Mouse (Mus musculus) CD4-positive helper T cell, adult 2 months (primary cell): ENCODE measurements around the gene Cope.

Source experiments
- DNase-seq: peaks from one replicate; pipeline ENCODE4 v3.0.0-alpha.2; 2012; ENCODE audit warnings: low read depth, missing footprints, low spot score

The Cope gene

GRCm38 (mm10) chr8:70347443-70347842 is 45.1 kb downstream of the Cope start:
- no peak for DNase-seq

DNA sequence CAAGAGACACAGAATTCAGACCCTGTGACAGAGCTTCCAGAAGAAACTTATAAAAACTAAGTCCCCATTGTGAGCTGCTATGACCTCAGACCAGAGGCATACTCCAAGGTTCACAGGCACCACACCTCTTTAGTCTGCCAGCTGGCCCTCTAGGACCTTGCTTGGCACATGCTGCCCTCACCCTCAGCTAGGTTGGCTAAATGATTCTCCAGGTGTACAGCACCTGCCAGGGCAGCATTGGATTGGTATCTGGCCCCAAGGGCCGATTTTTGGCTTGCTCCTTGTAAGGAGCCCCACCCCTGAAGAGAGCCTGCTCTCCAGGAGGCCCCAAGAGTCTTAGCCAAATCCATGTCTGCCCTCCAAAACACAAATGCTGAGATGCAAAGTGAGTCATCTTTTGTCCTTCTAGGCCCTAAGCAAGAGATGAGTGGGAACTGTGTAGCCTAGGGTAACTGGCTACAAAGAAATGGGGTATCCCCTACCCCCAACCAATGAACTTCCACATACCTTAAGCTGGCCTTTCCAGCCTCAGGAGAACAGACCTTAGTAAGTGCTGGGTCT is 45.6 kb downstream of the Cope start:
- no peak for DNase-seq

- peak; percentile 31 for DNase-seq
Observed at GRCm38 (mm10) chr8:70351035-70351999, 49.0 kb downstream of the Cope start.

DNA sequence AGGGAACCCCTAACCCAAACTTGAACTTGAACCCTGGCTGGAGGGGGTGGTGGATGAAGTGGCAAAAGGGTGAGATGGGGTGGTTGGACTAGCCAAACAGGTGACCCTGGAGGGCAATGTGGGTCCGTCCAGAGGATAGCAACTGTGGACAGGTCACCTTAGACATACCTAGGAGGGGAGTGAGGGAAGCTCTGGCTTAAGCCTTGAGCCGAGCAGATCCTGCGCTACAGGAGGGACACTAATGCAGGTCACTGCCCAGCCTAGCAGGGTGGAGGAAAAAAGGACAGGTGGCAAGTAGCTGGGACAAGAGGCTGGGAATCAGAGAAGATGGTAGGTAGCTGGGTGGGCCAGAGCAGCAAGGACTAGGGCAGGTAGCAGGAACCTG is 49.7 kb downstream of the Cope start:
- no peak for DNase-seq

- DNase-seq, result peak; percentile 68
Observed at GRCm38 (mm10) chr8:70352657-70353151, 50.4 kb downstream of the Cope start.

DNA sequence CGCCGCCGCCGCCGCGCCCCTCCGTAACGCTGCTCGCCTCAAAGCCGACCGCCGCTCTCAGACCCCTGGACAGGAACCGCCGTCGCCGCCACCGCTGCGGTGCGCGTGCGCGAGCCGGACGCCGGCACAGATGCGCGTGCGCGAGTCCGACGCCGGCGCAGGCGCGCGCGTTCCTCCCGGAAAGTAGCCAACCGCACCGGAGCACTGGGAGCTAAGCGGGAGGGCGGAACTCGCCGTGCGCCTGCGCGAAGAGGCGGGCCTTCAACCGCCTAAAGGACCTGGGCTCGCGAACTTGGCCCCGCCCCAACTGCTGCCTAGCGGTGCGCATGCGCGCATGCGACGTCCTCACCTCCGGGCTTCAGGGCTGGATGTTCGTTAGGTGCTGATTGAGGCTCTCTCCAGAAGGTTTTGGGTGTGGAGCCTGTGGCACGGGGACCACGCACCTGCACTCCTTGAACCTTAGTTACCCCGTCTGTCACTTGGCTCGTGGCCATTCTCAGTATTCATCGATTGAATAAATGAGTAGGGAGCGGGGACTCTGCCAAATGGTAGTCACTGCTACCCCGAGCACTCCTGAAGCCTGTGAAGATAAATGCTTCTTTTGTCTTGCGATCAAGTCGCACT is 51.0 kb downstream of the Cope start, which contains the start of gene Upf1:
Gene Upf1, minus strand, starts transcription at position 85 of the 624 bp plus-strand sequence.
- peak; percentile 99 for DNase-seq

DNA sequence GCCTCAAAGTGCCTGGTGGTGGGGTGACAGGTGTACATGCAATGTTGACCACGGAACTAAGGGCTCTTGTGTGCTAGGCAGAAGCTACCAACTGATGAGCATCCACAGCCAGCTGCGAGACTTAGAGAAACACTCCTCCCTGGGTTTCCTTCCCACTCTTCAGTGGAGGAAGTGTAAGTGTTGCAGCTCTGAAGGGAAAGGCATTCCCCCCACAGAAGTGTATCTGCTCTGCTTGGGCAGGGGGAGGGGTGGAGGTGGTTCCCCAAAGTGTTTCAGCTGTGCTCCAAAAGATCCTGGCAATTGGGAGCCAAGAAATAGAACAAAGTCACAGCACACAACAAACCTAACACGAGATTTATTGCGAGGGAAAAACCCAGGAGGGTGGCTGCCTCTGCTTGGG is 51.7 kb downstream of the Cope start:
- DNase-seq, result no peak

DNA sequence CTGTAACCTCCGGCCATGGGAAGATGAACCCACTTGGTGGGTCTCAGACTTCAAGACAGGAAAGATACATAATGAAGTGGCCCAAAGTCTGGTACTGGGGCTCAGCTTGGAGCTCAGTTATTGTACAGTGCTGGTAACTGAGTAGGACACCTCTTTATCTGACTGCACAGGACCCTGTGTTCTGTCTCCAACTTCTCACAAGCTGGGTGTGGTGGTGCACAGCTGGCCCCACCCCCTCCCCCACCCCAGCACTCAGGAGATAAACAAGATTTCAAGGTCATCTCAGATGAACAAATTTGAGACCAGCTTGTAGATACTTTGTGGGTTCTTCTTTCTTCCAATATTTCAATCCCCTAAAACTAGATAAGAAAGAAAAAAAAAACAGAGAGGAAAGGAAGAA is 53.8 kb downstream of the Cope start:
- no peak for DNase-seq

DNA sequence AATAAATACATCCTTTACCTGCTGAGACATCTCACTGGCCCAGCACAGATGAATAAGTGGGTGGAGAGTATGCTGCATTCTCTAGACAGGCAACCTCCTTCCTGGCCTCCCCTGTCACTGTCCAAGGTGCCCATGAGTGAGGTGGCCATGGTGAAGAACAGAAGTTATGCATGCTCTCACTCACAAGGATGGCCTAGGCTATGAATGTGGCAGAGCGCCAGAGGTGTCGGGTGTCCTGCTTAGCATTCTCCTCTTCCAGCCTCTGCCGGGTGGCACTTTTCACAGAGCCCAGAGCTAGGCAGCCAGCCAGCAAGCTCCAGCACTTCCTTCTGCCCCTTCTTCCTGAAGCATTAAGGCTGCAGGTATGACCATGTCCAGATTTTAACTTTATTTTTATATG is 57.1 kb downstream of the Cope start:
- DNase-seq, result no peak

GRCm38 (mm10) chr8:70360769-70361168 is 58.5 kb downstream of the Cope start:
- DNase-seq, result no peak

DNA sequence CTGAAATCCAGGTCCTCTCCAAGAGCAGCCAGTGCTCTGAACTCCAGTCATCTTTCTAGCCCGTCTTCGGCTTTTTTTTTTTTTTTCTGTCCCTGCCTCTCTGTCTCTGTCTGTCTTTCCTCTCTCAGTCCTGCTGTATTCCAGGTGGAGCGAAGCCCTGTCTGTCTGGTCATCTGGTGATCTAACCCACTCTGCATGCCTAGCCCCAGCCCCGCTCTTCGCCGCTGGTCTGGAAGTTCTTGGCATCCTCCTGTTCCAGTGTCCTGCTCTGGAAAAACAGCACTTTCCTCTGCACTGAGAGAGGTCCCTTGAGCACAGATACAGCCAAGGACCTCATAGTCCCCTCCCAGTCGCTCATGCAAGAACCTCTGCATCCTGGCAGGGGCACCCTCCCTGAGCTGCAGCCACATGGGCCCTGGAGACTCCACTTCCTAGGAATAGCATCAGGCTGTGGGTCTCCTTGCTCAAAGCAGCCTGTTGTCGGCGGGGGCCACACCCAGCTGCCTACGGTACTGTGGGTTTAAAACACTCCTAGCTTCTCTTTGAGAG is 59.2 kb downstream of the Cope start:
- no peak for DNase-seq
